Mouse (Mus musculus) retina, postnatal 7 days (tissue): ENCODE data around the gene Gm20388.

ENCODE experiments used
- DNase-seq: peaks from one replicate; pipeline ENCODE4 v3.0.0-alpha.2; 2012; ENCODE audit warnings: low read depth, low spot score

Gm20388 gene

DNA sequence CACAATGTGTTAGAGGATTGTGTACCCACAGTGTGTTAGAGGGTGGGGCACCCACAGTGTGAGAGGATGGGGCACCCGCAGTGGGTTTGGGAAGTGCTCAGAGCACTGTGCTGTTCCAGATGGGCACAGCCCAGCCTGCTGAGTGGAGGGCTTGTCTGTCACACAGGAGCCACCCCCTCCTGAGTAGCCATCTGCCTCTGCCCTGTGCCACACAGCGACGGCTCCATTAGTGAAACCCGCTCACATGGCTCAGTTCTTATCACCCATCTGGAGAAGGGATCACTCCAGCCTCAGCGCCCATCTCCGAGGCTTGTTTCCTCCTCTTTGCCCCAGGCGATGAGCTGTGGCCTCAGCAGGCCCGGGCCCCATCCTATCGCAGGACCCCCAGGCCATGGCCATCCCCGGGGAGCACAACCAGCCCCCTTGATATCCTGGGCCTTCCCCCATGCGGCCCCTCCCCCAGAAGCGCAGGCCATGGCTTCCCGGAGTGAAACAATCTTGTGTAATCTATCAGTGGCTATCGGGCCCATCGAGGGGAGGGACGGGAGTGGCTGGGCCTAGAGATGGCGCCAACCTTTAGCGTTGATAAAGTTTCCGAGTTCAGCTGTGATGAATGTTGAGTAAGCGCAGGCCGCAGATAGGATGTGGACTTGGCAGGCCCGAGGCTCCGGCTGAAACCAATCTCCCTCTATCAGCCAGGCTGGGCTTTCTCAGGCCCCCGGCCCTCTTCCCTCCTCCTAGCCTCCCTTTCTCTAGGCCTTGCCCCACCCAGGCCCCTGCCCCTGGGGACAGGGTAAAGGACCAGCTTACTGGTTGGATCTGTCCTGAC, 2385.7 kb downstream of the Gm20388 start:
- no peak for DNase-seq

DNA sequence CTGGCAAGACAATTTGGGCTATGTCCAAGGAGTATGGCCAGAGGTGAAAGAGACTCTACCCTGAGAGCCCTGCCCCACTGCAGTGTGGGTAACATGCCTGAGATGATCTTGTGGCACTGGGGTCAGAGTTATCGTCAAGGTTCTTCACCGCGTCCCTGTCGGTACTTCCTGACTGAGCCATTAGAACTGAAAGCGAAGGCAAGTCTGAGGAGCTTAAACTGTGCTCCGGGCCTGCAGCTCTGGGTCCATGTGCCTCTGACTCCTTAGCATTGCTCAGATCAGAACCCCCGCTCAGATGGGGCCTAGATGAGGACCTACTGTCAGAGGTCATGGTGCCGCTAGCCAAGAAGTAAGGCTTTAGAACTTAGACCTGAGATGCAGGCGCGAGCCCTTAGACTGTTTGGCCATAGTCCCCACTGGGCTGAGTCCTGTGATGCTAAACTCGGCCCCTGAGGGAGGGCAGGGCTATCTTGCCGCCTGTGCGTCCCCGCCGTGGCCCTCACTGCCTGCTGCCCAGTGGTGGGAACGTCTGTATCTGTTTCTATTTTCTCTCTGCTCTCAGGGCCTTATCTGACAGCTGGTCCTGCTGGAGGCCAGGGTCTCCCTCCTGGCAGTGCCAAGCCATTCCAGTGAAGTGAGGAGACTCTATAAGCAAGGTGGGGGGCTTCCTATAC, 2389.1 kb downstream of the Gm20388 start:
- DNase-seq = no peak

DNA sequence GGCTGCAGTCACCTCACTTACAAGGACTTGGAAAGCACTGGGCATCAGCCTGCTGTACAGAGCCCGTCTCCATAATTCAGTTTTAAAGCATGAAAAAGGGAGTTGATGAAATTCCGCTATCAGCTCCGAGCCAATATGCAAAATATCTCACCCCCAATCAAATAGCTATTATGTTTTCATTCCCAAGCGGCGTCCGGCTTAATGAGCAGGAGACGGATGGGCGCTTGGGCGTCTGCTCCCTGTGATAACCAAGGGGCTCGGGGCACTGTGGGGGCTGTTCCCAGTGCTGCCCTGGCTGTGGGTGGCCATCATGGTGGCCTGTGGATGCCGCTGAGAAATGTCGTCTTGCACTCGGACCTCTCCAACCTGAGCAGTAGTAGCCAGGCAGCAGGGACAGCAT, 2390.4 kb downstream of the Gm20388 start:
- no peak for DNase-seq

DNA sequence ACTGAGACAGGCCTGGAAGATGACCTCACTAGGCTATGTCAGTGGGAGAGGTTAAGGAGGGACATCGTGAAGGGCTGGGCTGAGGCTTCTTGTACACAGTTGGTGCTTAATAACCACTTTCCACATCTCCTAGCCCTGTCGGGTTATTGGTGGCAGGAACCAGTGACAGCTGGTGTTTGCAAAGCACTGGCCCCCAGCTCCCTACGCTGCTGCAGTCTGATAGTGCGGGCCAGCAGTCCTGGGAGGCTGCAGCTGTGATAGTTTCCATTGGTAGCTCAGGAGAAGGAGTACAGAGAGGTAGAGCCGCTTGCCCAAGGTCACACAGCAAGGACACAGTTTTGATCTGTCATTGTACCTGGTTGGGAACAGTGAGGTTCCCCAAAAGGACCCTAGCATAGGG, 2391.2 kb downstream of the Gm20388 start:
- DNase-seq = no peak

DNA sequence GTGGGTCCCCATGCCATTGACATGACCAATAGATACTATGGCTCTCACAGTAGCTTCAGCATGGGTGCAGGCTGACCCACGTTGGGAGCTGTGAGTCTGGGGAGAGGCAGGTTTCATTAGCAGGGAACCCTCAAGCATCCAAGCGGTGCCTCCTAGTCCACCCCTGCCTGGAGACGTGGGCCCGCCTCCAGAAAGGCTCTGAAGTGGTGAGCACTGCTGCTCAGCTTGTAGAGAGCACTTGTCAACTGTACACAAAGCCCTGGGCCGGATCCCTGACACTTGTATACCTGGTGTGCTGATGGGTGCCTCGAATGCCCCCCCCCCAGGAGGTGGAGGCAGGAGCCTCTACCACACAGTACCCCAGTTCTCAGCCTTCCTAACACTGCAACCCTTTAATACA, 2392.8 kb downstream of the Gm20388 start:
- no peak for DNase-seq

DNA sequence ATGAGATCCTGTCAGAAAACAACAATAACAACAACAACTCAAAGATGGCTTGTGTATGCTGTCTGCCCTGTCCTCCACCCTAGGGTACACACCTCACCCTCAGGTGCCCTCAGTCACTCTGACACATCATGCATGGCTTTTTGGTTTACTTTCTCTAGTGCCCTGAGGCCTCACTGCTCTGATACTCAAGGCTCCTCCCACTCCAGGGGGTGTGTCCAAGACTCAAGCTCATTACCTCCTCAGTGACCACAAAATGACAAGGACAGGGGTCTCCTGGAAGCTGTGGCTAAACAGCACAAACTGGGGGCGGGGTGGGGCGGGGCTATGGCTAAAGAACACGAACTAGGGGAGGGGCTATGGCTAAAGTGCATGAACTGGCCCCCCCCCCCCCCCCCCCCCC, 2393.4 kb downstream of the Gm20388 start:
- no peak for DNase-seq

DNA sequence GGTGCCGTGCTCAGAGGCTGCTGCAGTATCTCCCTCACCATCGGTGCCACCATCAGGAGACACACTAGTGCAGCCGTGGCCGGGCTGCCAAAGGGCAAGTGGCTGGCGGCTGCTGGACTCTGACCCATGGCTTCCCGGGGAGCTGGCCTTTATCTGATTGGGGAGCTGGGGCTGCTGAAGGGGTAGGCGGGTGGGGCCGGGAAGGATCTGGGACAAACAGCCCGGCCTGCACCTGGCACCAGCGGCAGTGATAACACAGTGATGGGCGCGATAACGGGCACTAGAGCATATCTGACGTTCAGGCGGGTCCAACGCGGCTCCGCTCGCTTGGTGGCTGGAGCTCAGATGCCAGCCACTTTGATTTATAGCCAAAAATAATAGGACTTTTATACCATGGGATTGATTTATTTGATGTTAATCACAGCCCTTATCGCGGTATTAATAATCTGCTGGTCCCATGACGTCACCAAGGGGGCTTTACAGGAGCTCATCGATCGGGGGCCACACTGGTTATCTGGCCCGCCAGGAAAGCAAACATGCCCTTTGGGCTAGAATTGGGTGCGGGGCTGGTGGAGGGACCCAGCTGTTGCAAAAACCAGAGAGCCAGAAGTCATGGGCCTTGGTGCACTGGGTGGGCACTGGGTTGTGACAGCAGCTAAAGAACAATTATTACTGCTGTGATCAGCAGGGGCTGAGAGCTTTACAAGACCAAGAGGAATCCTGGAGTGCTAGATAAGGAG, 2396.2 kb downstream of the Gm20388 start:
- DNase-seq = no peak

DNA sequence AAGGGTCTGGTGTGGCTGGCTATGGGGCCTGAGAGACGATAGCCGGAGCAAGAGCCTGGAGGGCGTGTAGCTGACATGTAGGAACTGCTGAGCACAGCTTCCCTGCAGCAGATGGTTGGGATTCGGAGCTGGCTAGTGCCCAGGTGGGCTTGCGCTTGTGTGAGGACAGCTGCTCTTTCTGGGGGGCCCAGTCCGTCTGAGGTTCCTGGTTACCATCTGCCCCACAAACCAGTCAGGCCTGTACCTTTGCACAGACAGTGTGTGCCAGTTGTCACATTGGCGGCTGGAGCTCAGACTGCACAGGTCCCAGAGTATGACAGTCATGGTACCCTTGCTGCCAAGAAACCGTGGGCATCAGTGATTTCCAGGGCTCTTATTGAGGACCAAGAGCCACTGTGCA, 2397.2 kb downstream of the Gm20388 start:
- no peak for DNase-seq

DNA sequence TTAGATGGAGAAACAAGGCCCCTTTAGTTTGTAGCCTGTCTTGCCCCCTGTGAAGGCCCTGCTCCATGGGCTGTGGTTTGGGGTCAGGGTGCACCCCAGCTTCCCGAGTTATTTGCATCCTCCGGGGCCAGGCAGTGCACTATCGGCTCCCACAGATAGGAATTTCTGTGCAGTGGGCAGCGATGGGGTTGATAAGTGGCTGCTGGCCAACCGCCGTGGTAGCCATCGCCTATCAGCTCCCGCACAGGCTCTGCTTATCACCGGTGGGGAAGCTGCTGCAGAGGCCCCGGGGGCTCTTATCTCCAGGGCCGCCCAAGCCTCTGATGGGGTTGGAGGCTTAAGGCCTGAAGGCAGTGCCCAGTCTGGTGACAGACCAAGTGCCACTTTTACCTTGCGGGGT, 2398.6 kb downstream of the Gm20388 start:
- DNase-seq = no peak

DNA sequence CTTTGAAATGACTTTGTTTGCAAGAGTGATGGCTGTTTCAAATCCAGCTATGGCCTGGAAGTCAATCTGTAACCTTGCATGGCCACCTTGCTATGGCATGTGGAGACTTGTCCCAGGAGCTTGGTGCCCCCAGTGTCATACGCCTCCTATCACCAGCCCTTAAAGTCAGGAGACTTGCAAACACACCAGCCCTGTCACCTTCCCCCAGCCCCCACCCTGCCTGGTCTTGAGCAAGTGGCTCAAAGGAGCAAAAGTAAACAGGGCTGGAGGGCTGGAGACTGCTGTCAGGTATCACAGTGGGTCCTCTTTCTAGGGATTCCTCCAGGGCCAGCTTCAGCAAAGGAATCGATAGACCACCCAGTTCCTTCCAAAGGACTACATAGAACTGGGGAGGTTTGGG, 2400.5 kb downstream of the Gm20388 start:
- DNase-seq = no peak

DNA sequence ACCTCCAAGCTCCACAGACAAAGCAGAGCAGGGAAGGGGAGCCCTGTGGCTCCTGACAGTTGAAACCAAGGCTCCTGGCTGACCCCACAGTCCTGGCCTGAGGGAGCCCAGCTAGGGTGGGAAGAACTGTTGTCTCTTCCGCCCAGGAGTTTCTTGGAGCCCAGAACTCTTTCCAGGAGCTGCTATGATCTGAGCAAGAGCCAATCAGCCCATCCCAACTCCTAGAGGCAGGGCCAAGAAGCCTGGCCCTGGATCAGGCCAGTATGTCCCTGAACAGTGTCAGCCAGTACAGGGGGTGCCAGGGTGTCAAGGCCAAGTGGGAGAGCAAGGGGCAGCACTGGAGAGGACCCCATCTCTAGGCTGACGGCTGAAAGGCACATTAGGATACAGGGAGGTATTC, 2401.9 kb downstream of the Gm20388 start:
- DNase-seq = no peak

DNA sequence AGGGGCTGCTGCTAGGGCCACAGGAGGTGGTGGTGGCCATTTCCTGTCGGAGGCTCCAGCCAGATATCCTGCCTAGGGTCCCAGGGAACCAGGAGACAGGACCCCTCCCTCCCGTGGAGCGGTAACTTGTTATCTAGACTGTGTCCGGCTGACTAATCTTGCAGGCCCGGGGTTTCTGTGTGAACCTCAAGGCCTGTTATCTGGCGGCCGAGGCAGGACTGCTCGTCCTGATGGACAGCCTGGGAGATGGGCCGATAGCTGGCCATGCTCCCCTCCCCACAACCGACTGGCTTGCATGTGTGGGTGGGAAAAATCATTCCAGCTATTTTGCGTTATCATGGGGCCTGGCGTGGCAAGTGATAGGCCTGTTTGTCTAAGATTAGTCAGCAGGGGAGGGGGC, 2402.7 kb downstream of the Gm20388 start:
- no peak for DNase-seq

DNA sequence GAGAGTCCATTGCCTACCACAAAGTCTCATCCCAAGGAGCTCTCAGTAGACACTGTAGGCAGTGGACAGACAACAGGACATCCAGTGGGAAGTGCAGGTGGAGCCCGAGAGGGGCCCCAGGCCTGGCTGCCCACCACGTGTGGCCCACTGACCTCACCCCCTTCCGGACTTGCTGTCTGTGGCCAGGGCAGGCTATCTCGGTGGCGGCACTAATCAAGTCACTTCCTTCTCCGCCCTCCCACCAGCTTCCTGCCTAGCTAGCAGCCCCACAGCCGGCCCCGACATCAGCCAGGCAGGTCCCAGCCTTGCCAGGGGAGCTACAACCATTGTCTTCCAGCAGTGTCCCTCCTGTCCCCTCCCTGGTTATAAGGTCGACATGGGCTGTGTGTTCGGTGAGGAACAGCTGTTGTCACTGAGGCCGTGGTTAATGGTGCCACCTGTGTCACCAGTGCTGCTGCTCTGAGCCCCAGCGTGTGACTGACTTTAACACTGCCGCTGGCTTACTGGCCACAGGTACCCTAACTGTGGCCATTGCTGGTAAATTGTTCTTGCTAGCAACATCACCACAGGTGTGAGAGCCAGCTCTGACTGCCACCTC, 2404.4 kb downstream of the Gm20388 start:
- no peak for DNase-seq

DNA sequence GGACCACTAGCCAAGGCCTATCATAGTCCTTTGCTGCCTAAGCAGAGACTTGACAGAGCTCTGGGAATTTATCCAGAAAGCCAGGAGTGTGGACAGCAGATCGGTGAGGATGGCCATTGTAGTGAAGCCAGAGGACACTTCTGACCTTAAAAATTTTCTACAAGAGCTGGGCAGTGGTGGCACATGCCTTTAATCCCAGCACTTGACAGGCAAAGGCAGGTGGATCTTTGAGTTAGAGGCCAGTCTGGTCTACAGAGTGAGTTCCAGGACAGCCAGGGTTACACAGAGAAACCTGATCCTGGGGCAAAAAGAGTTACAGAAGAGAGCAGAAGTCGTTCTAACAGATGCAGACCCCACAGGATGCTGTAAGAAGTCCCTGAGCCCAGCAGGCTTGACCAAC, 2405.8 kb downstream of the Gm20388 start:
- no peak for DNase-seq

DNA sequence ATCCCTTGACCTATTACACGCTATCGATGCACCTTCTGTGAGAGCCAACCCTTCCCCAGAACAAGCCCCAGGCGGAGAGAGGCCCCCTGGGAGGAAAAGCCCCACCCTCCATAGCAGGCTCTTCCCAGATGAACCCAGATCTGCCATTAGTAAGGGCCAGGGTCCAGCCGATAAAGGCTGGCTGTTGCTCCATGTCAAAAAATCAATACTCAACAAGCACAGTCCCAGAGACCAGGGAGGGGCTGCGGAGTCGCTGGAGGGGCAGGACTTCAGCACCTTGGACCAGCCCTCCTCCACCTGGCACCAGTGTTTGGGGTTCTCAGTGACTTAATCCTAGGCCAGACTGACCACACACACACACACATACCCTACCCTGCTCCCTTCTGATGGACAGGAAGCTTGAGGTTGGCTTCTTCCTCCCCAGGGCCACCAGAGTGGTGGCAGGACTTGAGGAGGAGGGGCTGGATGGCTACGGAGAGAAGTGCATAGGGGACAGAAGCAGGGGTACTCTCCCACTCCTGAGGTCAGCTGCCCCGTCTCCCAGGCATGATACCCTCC, 2407.4 kb downstream of the Gm20388 start:
- DNase-seq = no peak

DNA sequence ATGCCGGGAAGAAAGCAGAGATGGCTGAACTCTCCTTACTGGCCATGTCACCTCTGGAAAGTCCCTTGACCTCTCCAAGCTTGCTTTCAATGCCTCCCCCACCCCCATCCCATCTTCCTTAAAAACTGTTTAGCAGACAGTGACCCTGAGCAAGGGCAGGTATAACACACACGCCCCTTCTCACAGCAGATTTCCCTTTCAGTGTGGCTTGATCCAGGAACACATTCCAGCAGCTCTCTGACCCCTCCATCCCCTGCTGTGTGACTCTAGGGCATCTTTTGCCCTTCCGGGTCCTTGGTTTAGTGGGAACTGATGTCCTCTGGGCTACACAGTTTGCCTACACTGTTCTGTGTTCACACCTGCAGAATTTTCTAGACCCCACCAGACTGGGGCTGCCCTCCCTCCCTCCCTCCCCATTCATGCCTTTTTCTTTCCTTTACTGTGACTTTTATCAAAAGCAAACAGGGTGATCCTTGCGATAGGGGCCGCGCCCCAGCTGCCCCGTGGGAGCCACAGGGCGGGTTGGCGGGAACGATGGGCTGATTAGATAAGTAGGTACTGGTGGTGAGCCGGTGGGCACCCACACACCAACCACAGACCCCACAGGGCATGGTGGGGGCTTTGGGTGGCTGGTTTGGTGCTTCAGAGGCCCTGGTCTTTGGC, 2408.5 kb downstream of the Gm20388 start:
- DNase-seq = no peak

DNA sequence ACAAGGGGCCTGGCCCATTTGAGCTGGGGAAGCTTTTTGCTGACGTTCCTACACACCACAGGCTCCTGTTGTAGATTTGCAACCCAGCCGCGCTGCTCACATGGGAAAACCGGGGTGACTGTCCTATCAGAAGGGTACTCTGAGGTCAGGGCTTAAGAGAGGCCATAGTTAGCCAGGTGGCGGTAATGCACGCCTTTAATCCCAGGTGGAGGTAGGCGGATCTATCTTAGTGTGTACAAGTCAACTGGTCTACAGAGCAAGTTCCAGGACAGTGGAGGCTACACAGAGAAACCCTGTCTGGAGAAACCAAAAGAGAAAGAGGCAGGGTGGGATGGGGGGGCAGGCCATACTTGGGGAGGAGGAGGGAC, 2409.1 kb downstream of the Gm20388 start:
- no peak for DNase-seq

DNA sequence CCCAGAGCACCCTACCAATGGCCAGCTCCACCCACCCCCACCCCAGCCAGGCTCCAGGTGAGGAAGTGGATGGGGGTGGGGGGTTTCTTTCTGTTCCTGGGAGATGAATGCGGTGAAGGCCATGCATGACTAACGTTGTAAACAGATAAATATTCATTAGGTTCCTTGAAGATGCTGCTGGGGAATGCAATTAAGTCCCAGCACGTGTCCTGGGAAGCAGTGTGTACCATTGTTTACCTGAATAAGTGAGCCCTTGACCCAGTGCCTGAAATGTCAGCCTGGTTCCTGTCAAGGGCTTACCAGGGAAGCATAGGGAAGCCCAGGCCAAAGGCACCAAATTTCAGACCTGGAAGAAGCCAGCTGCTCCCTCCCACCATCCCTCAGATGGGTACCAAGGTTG, 2409.9 kb downstream of the Gm20388 start:
- DNase-seq = no peak

DNA sequence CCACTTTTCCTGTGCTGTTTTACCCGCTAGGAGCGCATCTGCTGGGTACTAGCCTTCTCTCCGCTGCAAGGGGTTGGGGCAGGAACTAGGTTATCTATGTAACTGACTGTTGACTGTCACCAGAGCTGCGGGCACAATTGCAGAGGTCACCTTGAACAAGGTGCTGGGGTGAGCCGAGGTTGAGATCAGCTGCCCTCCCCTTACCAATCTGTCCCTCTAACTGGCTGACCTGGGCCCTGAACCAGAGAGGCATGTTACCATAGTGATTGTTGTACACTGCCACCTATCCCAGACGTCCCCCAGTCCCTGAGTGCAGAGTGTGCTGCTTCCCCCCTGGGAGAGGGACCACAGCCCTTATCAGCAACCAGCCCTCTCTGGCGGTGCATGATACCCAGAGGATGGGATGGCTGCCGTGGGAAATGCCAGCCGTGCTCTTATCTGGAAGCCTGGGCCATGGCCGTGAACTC, 2410.8 kb downstream of the Gm20388 start:
- no peak for DNase-seq

DNA sequence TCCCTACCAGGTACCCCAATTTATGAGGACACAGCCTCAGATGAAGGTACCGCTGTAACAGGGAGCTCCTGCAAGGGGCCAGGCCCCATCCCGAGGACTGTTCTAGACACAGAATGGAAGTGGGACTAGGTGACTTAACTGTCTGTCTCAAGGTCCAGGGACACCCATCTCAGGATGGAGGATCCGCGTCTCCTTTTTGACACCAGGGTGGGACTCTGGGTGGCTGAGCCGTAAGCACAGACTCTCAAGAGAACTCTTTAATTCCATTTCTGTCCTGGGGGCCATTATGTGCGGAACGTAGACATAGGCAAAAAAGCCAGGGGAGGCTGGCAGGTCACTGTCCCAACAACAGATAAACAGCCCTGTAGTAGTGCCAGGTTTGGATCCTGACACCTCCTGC, 2411.5 kb downstream of the Gm20388 start:
- DNase-seq = no peak

DNA sequence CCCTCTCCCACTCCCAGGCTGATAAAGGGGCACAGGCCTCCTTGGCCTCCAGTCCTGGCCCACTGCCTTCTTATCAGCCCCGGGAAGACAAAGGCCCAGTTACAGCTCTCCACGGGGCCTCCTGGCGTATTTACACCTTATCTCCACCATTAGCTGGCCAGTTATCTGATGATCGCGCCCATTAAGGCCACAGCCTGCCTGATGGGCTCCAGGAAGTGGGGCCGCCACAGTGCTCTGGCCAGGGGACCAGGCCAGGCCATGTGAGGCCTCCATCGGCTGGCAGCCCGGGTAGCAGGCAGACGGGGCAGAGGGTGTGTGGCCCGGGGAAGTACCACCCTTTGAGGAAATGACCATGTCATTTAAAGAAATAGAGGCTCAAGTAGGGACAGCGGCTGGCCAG, 2412.2 kb downstream of the Gm20388 start:
- no peak for DNase-seq
